Mouse (Mus musculus) forebrain, embryonic 15.5 days (tissue): ENCODE data around the gene Slco3a1. TPM values are rescaled to one million over a fixed set of nuclear protein-coding genes. Genes with fewer than 3 reads are reported as not detected.

Source experiments
- ATAC-seq: fragments of 200-750 bp; cut with Nextera tagmentation; replicated peaks from 2 replicates; pipeline ENCODE4 v1.8.0; 2017; ENCODE audit warnings: mild to moderate bottlenecking, moderate TSS enrichment, moderate library complexity
- H3K27ac ChIP-seq: fragments of 300-500 bp; sonication (generic); replicated peaks from 2 replicates; pipeline ENCODE4 v1.5.1; 2015; ENCODE audit warnings: mild to moderate bottlenecking, inconsistent platforms
- H3K27me3 ChIP-seq: fragments of 300-500 bp; sonication (generic); 2 replicates; pipeline ENCODE4 v1.6.1; 2015; ENCODE audit warnings: inconsistent platforms
- H3K36me3 ChIP-seq: fragments of 300-500 bp; sonication (generic); 2 replicates; pipeline ENCODE4 v1.6.1; 2015; ENCODE audit warnings: mild to moderate bottlenecking, inconsistent platforms
- H3K4me1 ChIP-seq: fragments of 300-500 bp; sonication (generic); 2 replicates; pipeline ENCODE4 v1.6.1; 2015; ENCODE audit warnings: inconsistent platforms
- H3K4me2 ChIP-seq: fragments of 300-500 bp; sonication (generic); replicated peaks from 2 replicates; pipeline ENCODE4 v1.6.1; 2015; ENCODE audit warnings: mild to moderate bottlenecking, inconsistent platforms
- H3K4me3 ChIP-seq: fragments of 300-500 bp; sonication (generic); 2 replicates; pipeline ENCODE4 v1.5.1; 2015; ENCODE audit warnings: mild to moderate bottlenecking, inconsistent platforms
- H3K9ac ChIP-seq: fragments of 300-500 bp; sonication (generic); replicated peaks from 2 replicates; pipeline ENCODE4 v1.6.1; 2015; ENCODE audit warnings: mild to moderate bottlenecking, inconsistent platforms
- H3K9me3 ChIP-seq: fragments of 300-500 bp; sonication (generic); 2 replicates; pipeline ENCODE4 v1.6.1; 2016; ENCODE audit warnings: inconsistent platforms
- WGBS: fragments of 180-500 bp; shearing (Covaris S2); methylation state at CpG from one replicate; pipeline ENCODE4 v1.1.7; 2015; ENCODE audit warnings: mixed read lengths; 5-methylcytosine and 5-hydroxymethylcytosine counted together
- polyA plus RNA-seq: library from polyadenylated mRNA; unstranded; fragments of >200 nt; fragmentation: Nextera tagmentation; extraction: Ambion mirVana; gene quantifications from 2 replicates; pipeline ENCODE4 v1.2.1, GENCODE M21; 2015

Slco3a1 gene
- polyA plus RNA-seq, 1 experiment from 2014 or later = 21.1 TPM

DNA sequence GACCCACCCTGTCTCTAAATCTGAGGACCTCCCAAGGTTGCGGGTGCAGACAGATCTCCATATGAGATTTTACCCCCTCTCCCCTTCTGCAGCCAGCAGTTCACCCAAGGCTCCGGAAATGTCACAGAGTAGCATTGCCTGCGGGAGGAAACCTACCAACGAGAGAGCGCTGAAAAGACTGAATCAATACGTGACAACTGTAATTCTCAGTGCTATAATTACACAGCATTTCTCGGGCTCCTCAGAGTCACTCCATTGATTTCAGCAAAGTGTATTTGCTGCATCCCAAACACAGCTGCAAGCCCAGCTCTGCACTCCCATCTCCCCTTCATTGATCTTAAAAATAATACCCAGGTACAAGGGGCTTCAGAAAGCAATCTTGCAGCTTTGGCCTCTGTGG, 82.8 kb downstream of the Slco3a1 start:
- no peak overlapping the region for H3K9ac ChIP-seq
- no peak overlapping the region for H3K4me3 ChIP-seq
- H3K27me3 ChIP-seq = no peaks in the 10 kb centered on the region
- H3K4me2 ChIP-seq = no peak overlapping the region
- peak; percentile 29 for ATAC-seq
- no peaks in the 10 kb centered on the region for H3K9me3 ChIP-seq
- WGBS = 72% methylated on average over 7 of the region's 7 CpGs
- H3K36me3 ChIP-seq = no peaks in the 10 kb centered on the region
- H3K27ac ChIP-seq = no peak overlapping the region
- no peaks in the 10 kb centered on the region for H3K4me1 ChIP-seq

DNA sequence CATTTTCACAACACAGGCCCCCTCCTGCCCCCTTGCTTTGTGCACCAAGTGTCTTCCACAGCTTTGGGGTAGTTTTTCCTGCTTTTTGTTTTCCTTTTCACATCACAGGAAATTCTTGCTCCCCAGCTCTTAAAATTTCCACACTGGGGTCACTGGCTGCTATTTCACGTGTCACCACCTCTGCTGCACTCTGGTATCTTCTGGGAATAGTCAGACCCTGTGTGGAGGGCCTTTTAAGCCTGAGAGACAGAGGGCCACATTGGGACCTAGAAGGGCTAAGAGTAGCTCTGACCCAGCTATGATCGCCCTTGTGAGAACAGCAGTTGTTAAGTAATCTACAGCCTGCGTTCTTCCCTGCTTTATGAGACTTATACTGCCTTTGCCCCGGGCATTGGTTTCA, 87.7 kb downstream of the Slco3a1 start:
- no peaks in the 10 kb centered on the region for H3K4me1 ChIP-seq
- H3K27ac ChIP-seq = no peak overlapping the region
- ATAC-seq = no peak
- H3K4me3 ChIP-seq = no peak overlapping the region
- H3K36me3 ChIP-seq = no peaks in the 10 kb centered on the region
- no peaks in the 10 kb centered on the region for H3K9me3 ChIP-seq
- no peaks in the 10 kb centered on the region for H3K27me3 ChIP-seq
- H3K9ac ChIP-seq = no peak overlapping the region
- H3K4me2 ChIP-seq = no peak overlapping the region
- 89% methylated on average over 4 of the region's 4 CpGs for WGBS

DNA sequence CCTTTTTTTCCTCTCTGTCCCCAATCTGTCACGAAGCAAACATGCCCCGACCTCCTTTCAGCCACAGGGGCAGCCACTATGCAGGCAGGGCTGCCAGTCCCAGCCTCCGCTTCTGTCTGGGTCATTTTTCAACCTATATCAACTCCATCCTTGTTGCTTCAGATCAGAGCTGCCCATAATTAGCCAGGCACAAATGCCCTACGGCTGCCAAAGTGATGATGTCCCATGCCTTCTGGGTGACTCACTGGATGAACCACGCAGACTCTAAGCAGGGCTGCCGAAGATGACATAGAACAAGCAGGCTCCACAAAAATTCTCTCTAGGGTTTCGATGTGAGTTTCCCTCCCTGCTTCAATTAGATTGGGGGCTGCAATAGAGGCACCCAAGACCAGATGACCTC, 89.9 kb downstream of the Slco3a1 start:
- H3K4me3 ChIP-seq = no peak overlapping the region
- H3K4me2 ChIP-seq = no peak overlapping the region
- H3K9ac ChIP-seq = no peak overlapping the region
- no peak overlapping the region for H3K27ac ChIP-seq
- no peak for ATAC-seq
- no peaks in the 10 kb centered on the region for H3K27me3 ChIP-seq
- H3K36me3 ChIP-seq = no peaks in the 10 kb centered on the region
- H3K4me1 ChIP-seq = no peaks in the 10 kb centered on the region
- 91% methylated on average over 7 of the region's 7 CpGs for WGBS
- H3K9me3 ChIP-seq = no peaks in the 10 kb centered on the region

DNA sequence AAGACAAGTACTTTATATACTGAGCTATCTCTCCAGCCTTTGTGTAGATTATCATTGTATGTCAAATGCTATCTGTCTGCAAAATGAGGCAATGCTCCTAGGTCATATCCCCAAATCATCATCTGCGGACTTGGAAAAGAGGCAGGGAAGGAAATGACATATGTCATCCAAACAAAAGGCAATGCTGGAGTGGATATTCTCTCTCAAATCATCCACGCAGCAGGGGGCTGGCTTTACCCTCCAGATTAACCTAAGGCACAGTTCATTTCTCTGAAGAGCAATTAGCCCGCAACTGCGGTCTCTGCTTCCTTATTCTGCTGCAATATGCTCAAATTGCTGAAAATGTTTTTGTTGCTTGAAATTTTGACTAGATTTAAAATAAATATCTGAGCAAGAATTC, 92.1 kb downstream of the Slco3a1 start:
- Histone ChIP-seq H3K27me3 (no peaks in the 10 kb centered on the region), H3K4me2 (no peak overlapping the region), H3K4me3 (no peak overlapping the region), H3K36me3 (no peaks in the 10 kb centered on the region), H3K9me3 (no peaks in the 10 kb centered on the region), H3K4me1 (no peaks in the 10 kb centered on the region), H3K27ac (no peak overlapping the region), H3K9ac (no peak overlapping the region)
- ATAC-seq = no peak
- WGBS = 22% methylated on average over 4 of the region's 4 CpGs

DNA sequence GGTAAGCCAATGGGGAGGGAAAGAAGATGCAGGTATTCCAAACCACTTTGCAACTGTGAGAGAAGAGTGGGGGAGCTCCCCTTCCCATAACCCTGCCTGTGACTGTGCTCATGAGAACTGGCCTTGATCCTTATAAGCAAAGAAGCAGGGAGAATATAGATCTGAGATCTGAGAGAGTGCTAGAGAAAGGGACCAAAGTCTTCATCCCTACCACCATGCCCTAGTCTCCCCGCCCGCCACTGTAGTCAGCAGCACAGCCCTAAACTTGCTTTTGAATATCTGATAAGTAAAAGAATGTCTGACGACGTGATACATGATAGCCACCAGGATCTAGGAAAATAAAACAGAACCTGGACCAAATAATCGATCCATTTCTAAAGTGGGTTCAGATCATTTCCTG, 92.8 kb downstream of the Slco3a1 start:
- ATAC-seq = no peak
- Histone ChIP-seq H3K27ac (no peak overlapping the region), H3K9ac (no peak overlapping the region), H3K9me3 (no peaks in the 10 kb centered on the region), H3K4me1 (no peaks in the 10 kb centered on the region), H3K4me2 (no peak overlapping the region), H3K36me3 (no peaks in the 10 kb centered on the region), H3K27me3 (no peaks in the 10 kb centered on the region), H3K4me3 (no peak overlapping the region)
- 89% methylated on average over 5 of the region's 5 CpGs for WGBS

DNA sequence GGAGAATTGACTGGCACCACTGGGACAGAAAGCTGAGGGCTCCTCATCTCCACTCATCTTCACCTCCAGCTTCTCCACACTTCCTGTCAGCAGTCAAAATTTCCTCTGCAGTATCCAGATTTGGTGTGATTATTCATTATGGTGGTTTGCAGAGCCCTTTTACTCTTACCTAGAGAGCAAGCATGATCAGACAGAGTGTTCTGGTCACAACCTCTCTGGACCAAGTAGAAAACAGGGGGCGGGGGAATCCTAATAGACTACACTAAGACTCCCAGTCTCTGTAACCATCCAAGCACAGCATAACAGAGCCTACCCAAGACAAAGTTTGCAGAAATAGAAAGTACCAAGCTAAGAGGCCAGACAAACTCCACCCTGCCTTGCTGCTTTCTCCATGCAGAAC, 93.4 kb downstream of the Slco3a1 start:
- WGBS = 94% methylated on average over 1 of the region's 1 CpGs
- no peak overlapping the region for H3K27ac ChIP-seq
- H3K4me1 ChIP-seq = no peaks in the 10 kb centered on the region
- no peaks in the 10 kb centered on the region for H3K36me3 ChIP-seq
- no peak overlapping the region for H3K9ac ChIP-seq
- H3K27me3 ChIP-seq = no peaks in the 10 kb centered on the region
- no peak overlapping the region for H3K4me2 ChIP-seq
- H3K9me3 ChIP-seq = no peaks in the 10 kb centered on the region
- ATAC-seq = no peak
- H3K4me3 ChIP-seq = no peak overlapping the region

DNA sequence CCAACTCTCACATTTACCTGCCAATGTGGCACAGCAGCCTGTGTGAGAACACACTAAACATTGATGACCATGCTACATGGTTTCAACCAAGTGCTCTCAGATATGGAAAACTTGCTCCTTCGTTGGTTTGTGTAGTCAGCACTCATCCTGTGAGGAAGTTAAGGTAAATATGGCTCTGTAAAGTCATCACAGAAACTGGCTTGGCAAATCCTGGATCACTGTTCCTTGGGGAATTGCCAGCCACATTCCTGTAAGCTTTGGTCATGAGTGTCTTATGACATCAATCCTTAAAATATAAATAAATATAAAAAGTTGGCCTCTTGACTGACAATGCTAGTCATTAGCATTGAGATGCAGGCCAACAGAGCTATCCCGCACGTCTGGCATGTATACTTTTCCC, 94.8 kb downstream of the Slco3a1 start:
- no peak overlapping the region for H3K9ac ChIP-seq
- no peak overlapping the region for H3K27ac ChIP-seq
- H3K4me3 ChIP-seq = no peak overlapping the region
- no peaks in the 10 kb centered on the region for H3K27me3 ChIP-seq
- WGBS = 88% methylated on average over 3 of the region's 3 CpGs
- H3K4me2 ChIP-seq = no peak overlapping the region
- no peaks in the 10 kb centered on the region for H3K4me1 ChIP-seq
- no peaks in the 10 kb centered on the region for H3K9me3 ChIP-seq
- no peak for ATAC-seq
- no peaks in the 10 kb centered on the region for H3K36me3 ChIP-seq

DNA sequence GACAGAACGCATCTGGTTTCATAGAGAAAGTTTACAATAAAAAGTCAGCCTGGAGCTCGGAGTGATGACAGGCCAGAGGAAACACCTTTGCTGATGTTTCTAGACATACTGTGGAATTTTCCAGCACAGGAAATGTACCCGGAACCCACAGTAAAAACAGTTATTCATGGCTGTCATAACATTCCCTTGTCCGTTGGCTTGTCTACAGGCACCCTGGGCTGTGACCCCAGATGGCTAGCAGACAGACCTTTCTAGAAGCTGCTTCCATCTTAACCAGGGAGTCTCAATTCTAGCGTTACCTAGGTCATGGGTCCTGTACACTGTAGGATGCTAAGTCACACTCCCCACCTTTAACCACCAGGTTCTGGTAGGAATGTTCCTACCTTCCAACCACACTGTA, 95.3 kb downstream of the Slco3a1 start:
- Histone ChIP-seq H3K9ac (no peak overlapping the region), H3K4me1 (no peaks in the 10 kb centered on the region), H3K27me3 (no peaks in the 10 kb centered on the region), H3K27ac (no peak overlapping the region), H3K36me3 (no peaks in the 10 kb centered on the region), H3K4me3 (no peak overlapping the region), H3K9me3 (no peaks in the 10 kb centered on the region), H3K4me2 (no peak overlapping the region)
- 90% methylated on average over 5 of the region's 5 CpGs for WGBS
- ATAC-seq = no peak

DNA sequence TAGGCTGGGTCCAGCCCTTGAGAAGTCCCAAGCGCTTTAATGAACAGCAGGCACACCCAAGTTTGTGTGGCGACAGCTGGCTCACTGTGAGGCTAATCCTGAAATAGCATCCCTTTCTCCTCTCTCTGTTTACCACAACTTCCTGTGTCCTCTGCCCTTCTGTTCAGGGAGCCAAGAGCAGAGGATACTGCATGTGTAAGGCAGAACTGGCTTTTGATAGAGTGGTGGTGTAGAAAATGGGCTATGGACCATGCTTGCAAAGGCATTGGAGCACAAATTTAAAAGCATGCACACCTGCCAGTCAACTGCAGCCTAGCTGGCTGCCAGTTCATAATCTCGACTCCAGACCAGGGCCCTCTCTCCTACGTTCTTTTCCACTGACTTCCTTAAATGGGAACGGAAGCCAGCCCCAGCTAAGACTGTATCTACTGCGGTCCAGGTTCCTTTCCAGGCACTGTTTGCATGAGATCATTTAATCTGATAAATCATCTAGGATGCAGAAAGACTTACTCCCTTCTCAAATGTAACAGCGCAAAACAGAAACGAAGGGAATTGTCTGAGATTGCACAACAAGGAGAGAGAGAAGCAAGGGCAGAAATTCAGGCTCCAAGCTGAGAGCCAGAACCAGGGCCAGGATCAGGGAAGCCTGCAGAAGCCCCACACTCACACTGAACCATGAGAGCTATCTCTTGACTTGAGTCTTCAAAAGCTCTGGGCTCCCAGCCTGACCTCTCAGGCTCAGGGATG, 95.9 kb downstream of the Slco3a1 start:
- Histone ChIP-seq H3K4me2 (no peak overlapping the region), H3K36me3 (no peaks in the 10 kb centered on the region), H3K4me3 (no peak overlapping the region), H3K9me3 (no peaks in the 10 kb centered on the region), H3K27me3 (no peaks in the 10 kb centered on the region), H3K27ac (no peak overlapping the region), H3K9ac (no peak overlapping the region), H3K4me1 (no peaks in the 10 kb centered on the region)
- WGBS = 85% methylated on average over 8 of the region's 8 CpGs
- ATAC-seq = no peak

DNA sequence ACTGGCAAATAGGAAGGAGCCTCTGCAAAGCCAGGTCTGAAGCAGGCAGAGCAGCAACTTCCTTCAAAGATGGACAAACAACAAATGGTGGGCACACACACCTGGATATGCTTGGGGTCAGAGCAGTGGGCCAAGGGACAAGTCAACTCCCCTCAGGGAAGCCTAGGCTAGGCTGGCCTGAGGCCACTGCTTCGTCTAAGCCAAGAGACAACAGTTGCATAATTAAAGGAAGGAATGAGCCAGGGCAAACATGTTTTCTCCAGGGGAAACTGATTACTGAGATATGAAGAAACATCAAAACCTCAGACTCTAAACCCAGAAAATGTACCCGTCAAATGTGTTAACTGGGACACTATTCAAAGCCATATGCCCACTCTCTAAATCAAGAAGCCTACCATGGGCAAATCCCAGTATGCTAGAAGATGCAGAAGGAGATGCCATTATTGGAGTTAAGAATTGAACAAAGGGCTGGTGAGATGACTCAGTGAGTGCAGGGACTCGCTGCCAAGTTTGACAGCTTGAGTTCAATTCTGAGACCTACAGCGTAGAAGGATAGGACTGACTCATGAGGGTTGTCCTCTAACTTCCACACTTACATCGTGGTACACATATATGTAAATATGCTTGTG, 97.1 kb downstream of the Slco3a1 start:
- no peaks in the 10 kb centered on the region for H3K9me3 ChIP-seq
- no peaks in the 10 kb centered on the region for H3K27me3 ChIP-seq
- 78% methylated on average over 5 of the region's 5 CpGs for WGBS
- no peaks in the 10 kb centered on the region for H3K4me1 ChIP-seq
- H3K27ac ChIP-seq = no peak overlapping the region
- no peak for ATAC-seq
- H3K4me2 ChIP-seq = no peak overlapping the region
- H3K4me3 ChIP-seq = no peak overlapping the region
- H3K36me3 ChIP-seq = no peaks in the 10 kb centered on the region
- no peak overlapping the region for H3K9ac ChIP-seq

DNA sequence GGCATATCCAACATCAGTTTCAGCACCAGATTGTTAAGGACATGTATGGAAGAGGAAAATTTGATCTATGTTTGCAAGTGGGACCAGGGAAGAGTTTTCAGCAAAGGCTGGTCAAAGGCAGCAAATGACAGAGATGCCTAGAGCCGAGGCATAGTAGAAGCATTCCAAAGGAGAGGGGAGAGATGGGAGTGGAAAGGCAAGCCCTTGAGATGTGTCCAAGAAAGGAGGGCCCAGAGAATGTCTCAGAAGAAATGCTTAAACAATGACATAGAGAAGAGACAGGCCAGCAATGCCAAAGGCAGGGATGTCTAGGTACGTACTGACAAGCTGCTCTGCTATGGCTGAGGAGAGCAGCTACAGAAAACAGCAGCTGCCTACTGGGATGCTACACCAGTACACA, 97.8 kb downstream of the Slco3a1 start:
- Histone ChIP-seq H3K4me1 (no peaks in the 10 kb centered on the region), H3K27ac (no peak overlapping the region), H3K4me3 (no peak overlapping the region), H3K36me3 (no peaks in the 10 kb centered on the region), H3K9ac (no peak overlapping the region), H3K9me3 (no peaks in the 10 kb centered on the region), H3K4me2 (no peak overlapping the region), H3K27me3 (no peaks in the 10 kb centered on the region)
- 82% methylated on average over 2 of the region's 2 CpGs for WGBS
- ATAC-seq = no peak

DNA sequence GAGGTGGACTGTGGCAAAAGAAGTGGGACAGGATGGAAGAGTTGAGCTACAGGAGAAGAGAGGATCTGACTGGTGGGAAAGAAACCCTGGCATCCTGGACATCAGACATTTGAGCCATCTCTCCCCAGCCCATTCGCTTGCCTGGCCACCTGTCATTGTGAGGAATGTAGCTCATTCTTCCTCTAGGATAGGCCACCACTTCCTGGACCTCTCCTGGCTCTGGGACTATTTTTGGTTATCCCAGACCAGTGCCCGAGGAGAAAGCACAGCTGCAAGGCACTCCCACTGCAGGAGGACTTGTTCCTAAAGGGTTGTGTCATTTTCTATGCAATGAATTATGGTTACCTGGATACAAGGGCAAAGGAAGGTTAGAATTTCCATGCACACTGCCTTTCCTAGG, 103.5 kb downstream of the Slco3a1 start:
- 80% methylated on average over 2 of the region's 2 CpGs for WGBS
- no peak overlapping the region for H3K4me3 ChIP-seq
- no peak overlapping the region for H3K9ac ChIP-seq
- no peak overlapping the region for H3K4me2 ChIP-seq
- H3K27me3 ChIP-seq = no peaks in the 10 kb centered on the region
- no peaks in the 10 kb centered on the region for H3K9me3 ChIP-seq
- H3K4me1 ChIP-seq = no peaks in the 10 kb centered on the region
- H3K27ac ChIP-seq = no peak overlapping the region
- no peaks in the 10 kb centered on the region for H3K36me3 ChIP-seq
- ATAC-seq = no peak

DNA sequence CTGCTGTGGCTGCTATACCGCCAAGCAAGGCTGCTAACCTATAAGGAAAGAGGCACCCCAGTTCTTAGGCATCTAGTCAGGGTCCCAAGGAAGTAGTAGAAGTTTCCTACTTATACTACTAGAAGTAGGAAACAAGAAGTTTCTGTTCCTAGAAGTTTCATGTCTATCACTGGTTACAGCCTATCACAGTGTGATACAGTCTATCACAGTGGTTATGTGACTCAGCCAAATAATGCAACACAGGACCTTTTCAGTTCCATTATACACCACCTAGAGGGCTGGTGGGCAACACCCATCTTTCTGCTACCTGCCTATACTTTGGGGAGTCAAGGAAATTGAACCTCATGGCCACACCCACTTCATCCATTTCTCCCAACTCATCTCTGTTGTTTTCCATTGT, 104.8 kb downstream of the Slco3a1 start:
- Histone ChIP-seq H3K4me3 (no peak overlapping the region), H3K27me3 (no peaks in the 10 kb centered on the region), H3K9ac (no peak overlapping the region), H3K27ac (no peak overlapping the region), H3K9me3 (no peaks in the 10 kb centered on the region), H3K4me2 (no peak overlapping the region), H3K36me3 (no peaks in the 10 kb centered on the region), H3K4me1 (no peaks in the 10 kb centered on the region)
- no peak for ATAC-seq
- WGBS = 90% methylated on average over 1 of the region's 1 CpGs
